Comparison of ENCODE assay signal across 11 mouse cellular contexts in the genomic region with DNA sequence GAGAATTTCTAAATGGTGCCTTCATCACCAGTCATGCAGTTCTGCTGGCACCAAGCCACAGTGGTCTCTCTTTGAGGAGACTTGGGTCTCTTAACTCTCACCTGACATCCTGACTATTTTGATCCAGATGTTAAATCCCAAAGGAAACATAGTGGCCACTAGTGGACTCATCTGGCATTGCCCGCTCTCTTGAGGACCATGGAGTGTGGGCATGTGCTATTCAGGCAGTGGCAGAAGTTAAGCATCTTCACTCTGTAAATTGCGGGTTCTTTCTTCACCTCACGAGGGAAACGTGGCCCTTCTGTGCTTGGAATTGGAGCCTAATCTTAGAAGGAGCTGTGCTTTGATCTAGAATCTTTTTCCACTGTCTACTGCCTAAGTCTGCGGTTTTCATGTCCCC.
DNase-seq lines count a peak whose midpoint lies in the region; ATAC-seq and TF ChIP-seq lines count a peak whose summit lies in the region.
"Had no signal": no experiment of that assay in that cellular context is flagged by ENCODE, and none has a peak within 500 bp of the region (broad histone marks: within the 10 kb centered on the region; RNA-seq: fewer than 3 reads in every experiment).

No protein-coding gene starts in this region.

- no peaks in the 10 kb centered on the region for H3K4me1 ChIP-seq in kidney, embryonic 14.5 days (ENCODE audit: control insufficient read depth, insufficient read depth, low read length)
- no peaks in the 10 kb centered on the region for H3K4me1 ChIP-seq in midbrain, embryonic 11.5 days (ENCODE audit: control insufficient read depth, insufficient read depth, low read length)
- no peaks in the 10 kb centered on the region for H3K4me1 ChIP-seq in midbrain, embryonic 10.5 days
- no peaks in the 10 kb centered on the region; the same call in 1 of the 2 replicates for H3K4me1 ChIP-seq in small intestine, adult 2 months (ENCODE audit: control insufficient read depth, insufficient read depth, insufficient read length, low read length)
- H3K4me1 ChIP-seq: heart, embryonic 13.5 days; hindbrain, embryonic 15.5 days had no signal

- no peak for TF ChIP-seq POLR2A in small intestine, adult 2 months (IDR thresholded peaks at IDR 0.05; ENCODE audit: low read depth, low read length)

- no peak overlapping the region for H3K27ac ChIP-seq in kidney, embryonic 14.5 days (ENCODE audit: low read depth, low read length)
- no peak overlapping the region for H3K27ac ChIP-seq in midbrain, embryonic 11.5 days (ENCODE audit: low read depth, low read length)
- no peak overlapping the region for H3K27ac ChIP-seq in midbrain, embryonic 10.5 days (replicated peaks)
- no peak overlapping the region for H3K27ac ChIP-seq in small intestine, adult 2 months (ENCODE audit: insufficient read depth, low read depth, low read length)
- H3K27ac ChIP-seq: heart, embryonic 13.5 days; hindbrain, embryonic 15.5 days had no signal

- no peaks in the 10 kb centered on the region for H3K9me3 ChIP-seq in kidney, embryonic 14.5 days (ENCODE audit: control insufficient read depth, low read length)
- no peaks in the 10 kb centered on the region for H3K9me3 ChIP-seq in midbrain, embryonic 11.5 days (ENCODE audit: control insufficient read depth, low read length)
- H3K9me3 ChIP-seq in midbrain, embryonic 10.5 days (replicated peaks) = no peaks in the 10 kb centered on the region
- H3K9me3 ChIP-seq: heart, embryonic 13.5 days; hindbrain, embryonic 15.5 days had no signal

- no peak overlapping the region for H3K4me2 ChIP-seq in kidney, embryonic 14.5 days (replicated peaks; ENCODE audit: low read depth, low read length)
- no peak overlapping the region for H3K4me2 ChIP-seq in midbrain, embryonic 11.5 days
- H3K4me2 ChIP-seq: heart, embryonic 13.5 days; hindbrain, embryonic 15.5 days had no signal

- peak; percentile 9 for DNase-seq in adrenal gland, postnatal 25 days
- DNase-seq in adrenal gland, postnatal 4 days (ENCODE audit: low spot score in 2 of 2) = no peak
- peak; percentile 26 for DNase-seq in kidney, adult 9 months
- peak; percentile 79 for DNase-seq in midbrain, embryonic 11.5 days (ENCODE audit: low spot score, missing footprints)
- DNase-seq in midbrain, embryonic 10.5 days (ENCODE audit: low spot score) = no peak
- DNase-seq in thymus, postnatal 10 days (ENCODE audit: low spot score in 2 of 2) = no peak

- H3K36me3 ChIP-seq in kidney, embryonic 14.5 days (ENCODE audit: control insufficient read depth, insufficient read depth, low read length) = no peaks in the 10 kb centered on the region
- H3K36me3 ChIP-seq in midbrain, embryonic 11.5 days (ENCODE audit: control insufficient read depth, insufficient read depth, low read length) = no peaks in the 10 kb centered on the region
- H3K36me3 ChIP-seq in midbrain, embryonic 10.5 days = no peaks in the 10 kb centered on the region
- no peaks in the 10 kb centered on the region for H3K36me3 ChIP-seq in small intestine, adult 2 months (ENCODE audit: control insufficient read depth, insufficient read depth, low read length)
- H3K36me3 ChIP-seq: heart, embryonic 13.5 days; hindbrain, embryonic 15.5 days had no signal

- H3K4me3 ChIP-seq in kidney, embryonic 14.5 days (ENCODE audit: low read length) = no peak overlapping the region
- H3K4me3 ChIP-seq in midbrain, embryonic 11.5 days (ENCODE audit: low read depth, low read length) = no peak overlapping the region
- no peak overlapping the region for H3K4me3 ChIP-seq in midbrain, embryonic 10.5 days
- no peak overlapping the region for H3K4me3 ChIP-seq in small intestine, adult 2 months (ENCODE audit: low read depth, low read length)
- H3K4me3 ChIP-seq: erythroblast, embryonic 14.5 days; heart, embryonic 13.5 days; hindbrain, embryonic 15.5 days had no signal

- no peak for ATAC-seq in kidney, embryonic 14.5 days (ENCODE audit: low FRiP score, low TSS enrichment)
- no peak for ATAC-seq in midbrain, embryonic 11.5 days (ENCODE audit: low FRiP score)

- WGBS in kidney, embryonic 14.5 days = 81% methylated on average over 5 of the region's 5 CpGs
- 79% methylated on average over 5 of the region's 5 CpGs for WGBS in midbrain, embryonic 11.5 days
- 79% methylated on average over 5 of the region's 5 CpGs for WGBS in midbrain, embryonic 10.5 days
- 72% methylated on average over 5 of the region's 5 CpGs for WGBS in small intestine, adult 2 months

- no peak overlapping the region for H3K9ac ChIP-seq in kidney, embryonic 14.5 days (ENCODE audit: low read depth, low read length)
- no peak overlapping the region for H3K9ac ChIP-seq in midbrain, embryonic 11.5 days (ENCODE audit: low read length)
- H3K9ac ChIP-seq: heart, embryonic 13.5 days; hindbrain, embryonic 15.5 days had no signal

- peak; percentile 44; the same call in 1 of the 2 replicates for TF ChIP-seq CTCF in small intestine, adult 2 months (IDR thresholded peaks at IDR 0.05; ENCODE audit: extremely low read depth, insufficient read length, insufficient replicate concordance, low read depth, low read length)

- H3K27me3 ChIP-seq in kidney, embryonic 14.5 days (ENCODE audit: control insufficient read depth, insufficient read depth, low read length) = no peaks in the 10 kb centered on the region
- no peaks in the 10 kb centered on the region for H3K27me3 ChIP-seq in midbrain, embryonic 11.5 days (ENCODE audit: control insufficient read depth, insufficient read depth, low read length)
- peaks cover 4% of the 10 kb centered on the region; the same call in 1 of the 2 replicates for H3K27me3 ChIP-seq in midbrain, embryonic 10.5 days (ENCODE audit: low read depth, poor library complexity, severe bottlenecking)
- H3K27me3 ChIP-seq in small intestine, adult 2 months (ENCODE audit: control insufficient read depth, insufficient read depth, low read length) = no peaks in the 10 kb centered on the region
- H3K27me3 ChIP-seq: hindbrain, embryonic 15.5 days had no signal

Comparison
In these comparisons a context has a peak if more than half of its experiments do, and no peak if none do; other contexts are left out.
1. DNase-seq: peak in adrenal gland, postnatal 25 days (single experiment), kidney, adult 9 months (single experiment) and midbrain, embryonic 11.5 days (single experiment); none in adrenal gland, postnatal 4 days (0 of 2), midbrain, embryonic 10.5 days (single experiment) and thymus, postnatal 10 days (0 of 2).